Mouse (Mus musculus): ENCODE measurements around the gene Bcar3.

Bcar3 gene

GRCm38 (mm10) chr3:122481891-122482739 is 188.2 kb downstream of the Bcar3 start:
- DNase-seq (ENCODE audit: low read depth, low spot score): no peak

DNA sequence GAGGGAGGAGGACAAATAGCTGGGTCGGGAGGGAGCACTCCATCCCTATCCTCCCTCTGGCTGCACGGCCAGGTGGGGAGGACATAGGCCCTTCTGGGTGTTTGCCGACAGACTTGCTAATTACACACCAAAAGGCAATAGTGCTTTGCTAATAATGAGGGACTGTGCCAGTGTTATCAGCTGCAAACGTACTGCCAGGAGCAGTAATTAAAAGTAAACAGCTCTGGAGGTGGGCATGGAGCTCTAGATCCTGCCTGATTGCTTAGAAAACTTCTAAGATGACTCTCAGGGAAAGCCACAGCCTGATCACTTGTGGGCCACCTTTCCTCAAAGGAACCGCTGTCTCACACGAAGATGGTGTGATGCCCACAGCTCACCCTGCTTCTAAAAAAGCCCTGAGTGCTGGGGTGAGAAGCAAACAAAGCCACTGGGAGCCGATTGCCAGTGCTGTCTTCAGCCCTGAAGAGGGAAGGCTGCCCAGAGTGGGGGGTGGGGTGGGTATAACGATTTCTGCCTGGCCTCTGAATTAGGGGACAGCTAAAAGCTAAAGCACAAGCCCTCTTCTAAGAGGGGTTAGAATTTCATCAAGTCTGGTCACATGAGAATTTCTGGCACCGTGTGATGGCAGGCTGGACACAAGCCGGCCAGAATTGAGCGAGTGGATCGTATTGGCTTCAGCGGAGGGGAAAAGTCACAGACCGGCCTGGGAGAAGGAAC is 189.3 kb downstream of the Bcar3 start:
- no peak for DNase-seq (ENCODE audit: low read depth, low spot score)

DNA sequence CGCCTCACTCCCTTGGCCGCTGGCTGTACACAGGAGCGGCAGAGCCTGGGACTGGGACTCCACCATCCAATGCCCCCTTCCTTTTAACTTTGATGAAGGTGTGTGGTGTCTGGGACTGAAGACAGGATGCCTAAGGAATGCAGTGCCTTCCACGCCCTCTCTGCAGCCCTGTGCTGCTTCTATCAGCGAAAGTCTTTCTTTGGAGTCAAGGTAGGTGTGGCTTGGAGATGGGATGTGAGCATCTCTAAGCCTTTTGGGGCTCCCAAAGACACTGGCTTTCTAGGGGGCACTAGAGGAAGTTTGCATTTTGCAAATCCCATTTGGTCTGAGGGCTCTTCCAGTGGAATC is 189.8 kb downstream of the Bcar3 start:
- DNase-seq (ENCODE audit: low read depth, low spot score): peak; percentile 74

GRCm38 (mm10) chr3:122484301-122484700 is 190.4 kb downstream of the Bcar3 start:
- DNase-seq (ENCODE audit: low read depth, low spot score): no peak

DNA sequence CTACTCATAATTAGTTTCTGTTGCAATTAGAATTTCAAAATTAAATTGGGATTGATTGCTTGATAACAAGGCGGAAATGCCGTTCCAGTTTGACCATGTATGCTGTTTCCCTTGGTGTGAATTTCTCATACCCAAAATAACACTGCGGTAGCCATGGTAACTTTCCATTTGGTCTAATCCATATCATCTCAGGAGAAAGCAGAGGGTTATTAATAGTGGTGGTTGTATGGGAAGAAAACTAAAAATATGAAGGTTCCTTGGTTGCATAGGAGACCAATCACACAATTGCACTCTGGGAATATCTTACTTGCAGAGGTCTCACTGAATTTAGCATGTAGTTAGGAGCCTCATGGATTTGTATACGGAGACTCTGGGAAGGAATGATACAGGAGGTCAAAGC is 191.8 kb downstream of the Bcar3 start:
- DNase-seq (ENCODE audit: low read depth, low spot score): no peak

- DNase-seq (ENCODE audit: low read depth, low spot score): peak; percentile 78
These were observed 192.3 kb downstream of the Bcar3 start for GRCm38 (mm10) chr3:122486193-122486592.

DNA sequence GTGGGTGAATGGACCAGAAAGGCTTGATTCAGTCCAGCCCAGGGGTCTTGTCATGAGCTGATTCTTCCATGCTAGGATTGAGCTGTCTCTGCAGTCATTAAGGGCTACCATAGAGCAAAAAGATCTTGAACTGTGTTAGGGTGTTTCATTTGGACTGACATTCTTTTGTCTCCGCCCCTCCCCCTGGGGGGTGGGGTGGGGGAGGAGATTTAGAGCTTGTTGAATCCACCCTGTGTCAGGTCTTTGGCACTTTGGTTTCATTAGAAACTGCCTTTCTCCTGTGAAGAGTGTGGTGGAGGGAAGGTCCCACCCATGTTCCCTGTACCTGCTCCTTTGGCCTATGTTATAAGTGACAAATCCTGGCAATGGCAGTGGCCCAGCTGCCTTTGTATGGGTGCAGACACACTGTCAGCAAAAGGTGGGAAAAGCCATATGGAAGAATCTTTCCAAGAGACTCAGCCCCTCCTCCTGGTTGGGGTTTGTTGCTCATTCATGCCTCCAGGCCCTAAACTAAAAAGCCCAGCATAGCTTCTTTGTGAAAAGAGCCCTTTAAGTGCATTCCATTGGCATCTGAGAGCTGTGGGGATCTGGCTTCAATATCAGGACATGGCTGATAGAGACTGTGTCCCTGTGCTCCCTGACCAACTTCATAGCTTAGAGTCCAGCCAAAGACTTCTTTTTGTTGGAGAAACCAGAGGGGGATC is 194.3 kb downstream of the Bcar3 start:
- DNase-seq (ENCODE audit: low read depth, low spot score): peak; percentile 87

GRCm38 (mm10) chr3:122490574-122490973 is 196.6 kb downstream of the Bcar3 start:
- no peak for DNase-seq (ENCODE audit: low read depth, low spot score)

GRCm38 (mm10) chr3:122492006-122492405 is 198.1 kb downstream of the Bcar3 start:
- peak; percentile 63 for DNase-seq (ENCODE audit: low read depth, low spot score)

DNA sequence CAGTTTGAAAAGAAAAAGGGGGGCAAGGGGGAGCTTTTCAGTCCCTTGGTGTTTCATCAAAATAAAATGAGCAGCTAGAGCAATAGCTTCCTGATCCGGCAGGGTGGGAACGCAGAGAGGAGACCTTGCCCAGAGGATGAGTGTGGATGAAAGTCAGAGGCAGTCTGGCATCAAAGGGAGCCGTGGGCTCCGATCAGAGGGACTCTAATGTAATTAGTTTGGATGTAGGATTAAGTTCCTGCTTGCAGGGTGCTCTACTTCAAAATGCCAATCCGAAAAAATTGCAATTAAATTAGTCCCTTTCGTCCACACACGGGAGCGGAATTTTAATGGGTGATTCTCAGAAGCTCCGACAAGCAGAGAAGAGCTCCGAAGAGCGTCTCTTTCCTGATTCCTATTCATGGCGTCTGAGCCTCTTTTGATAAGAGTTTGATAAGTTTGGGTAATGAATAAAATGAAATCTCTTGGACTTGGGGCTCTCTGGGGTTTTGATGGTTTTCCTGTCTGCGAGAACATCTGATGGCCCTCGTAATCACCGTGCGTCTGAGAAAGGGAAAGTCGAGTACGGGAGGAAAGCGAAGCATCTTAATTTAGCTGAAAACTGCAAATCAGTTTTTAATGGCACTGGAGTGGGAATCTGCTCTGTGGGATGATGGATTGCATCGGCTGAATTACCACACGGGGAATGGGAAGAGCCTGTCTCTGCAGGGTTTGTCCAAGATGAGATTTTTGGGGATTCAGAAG is 199.1 kb downstream of the Bcar3 start:
- DNase-seq (ENCODE audit: low read depth, low spot score): no peak

DNA sequence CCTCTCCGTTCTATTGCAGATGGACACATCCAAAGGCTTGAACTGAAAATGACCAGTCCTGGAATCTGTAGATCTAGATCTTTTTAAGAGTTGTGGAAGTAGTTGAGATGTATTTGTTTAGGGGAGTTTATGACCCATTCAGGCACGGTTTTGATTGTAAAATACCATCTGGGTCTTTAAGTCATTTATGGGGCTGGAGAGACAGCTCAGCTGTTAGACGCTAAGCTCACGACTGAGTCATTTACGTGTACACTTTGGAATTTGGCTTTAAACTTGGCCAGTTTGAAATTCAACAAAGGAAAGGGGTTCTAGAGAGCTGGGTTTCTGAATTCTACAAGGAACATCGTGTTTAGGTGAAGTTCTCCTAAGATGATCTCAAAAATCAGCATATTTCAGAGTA is 200.8 kb downstream of the Bcar3 start:
- DNase-seq (ENCODE audit: low read depth, low spot score): no peak

- DNase-seq (ENCODE audit: low read depth, low spot score): no peak
These were observed 203.9 kb downstream of the Bcar3 start for GRCm38 (mm10) chr3:122497871-122498270.

- peak; percentile 71 for DNase-seq (ENCODE audit: low read depth, low spot score)
These were observed 204.6 kb downstream of the Bcar3 start for GRCm38 (mm10) chr3:122498528-122498927.

GRCm38 (mm10) chr3:122499647-122500046 is 205.7 kb downstream of the Bcar3 start:
- DNase-seq (ENCODE audit: low read depth, low spot score): no peak

DNA sequence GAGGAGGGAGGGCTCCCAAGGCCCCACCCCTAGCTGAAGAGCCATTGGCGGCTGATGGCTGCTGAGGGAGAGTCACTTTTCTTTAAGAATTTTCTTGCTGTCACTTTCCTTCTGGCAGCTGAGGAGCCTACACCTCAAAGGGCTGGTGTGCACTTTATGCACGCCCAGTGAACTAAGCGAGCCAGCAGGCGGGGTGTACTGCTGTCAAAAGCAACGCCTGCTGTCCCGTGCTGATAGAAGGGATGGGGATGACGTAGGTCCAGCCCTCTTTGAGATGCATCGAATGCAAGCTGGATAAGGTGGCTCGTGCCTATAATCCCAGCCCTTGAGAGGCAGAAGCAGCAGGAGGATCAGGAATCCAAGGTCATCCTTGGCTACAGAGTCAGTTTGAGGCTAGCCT is 207.0 kb downstream of the Bcar3 start:
- DNase-seq (ENCODE audit: low read depth, low spot score): peak; percentile 64

DNA sequence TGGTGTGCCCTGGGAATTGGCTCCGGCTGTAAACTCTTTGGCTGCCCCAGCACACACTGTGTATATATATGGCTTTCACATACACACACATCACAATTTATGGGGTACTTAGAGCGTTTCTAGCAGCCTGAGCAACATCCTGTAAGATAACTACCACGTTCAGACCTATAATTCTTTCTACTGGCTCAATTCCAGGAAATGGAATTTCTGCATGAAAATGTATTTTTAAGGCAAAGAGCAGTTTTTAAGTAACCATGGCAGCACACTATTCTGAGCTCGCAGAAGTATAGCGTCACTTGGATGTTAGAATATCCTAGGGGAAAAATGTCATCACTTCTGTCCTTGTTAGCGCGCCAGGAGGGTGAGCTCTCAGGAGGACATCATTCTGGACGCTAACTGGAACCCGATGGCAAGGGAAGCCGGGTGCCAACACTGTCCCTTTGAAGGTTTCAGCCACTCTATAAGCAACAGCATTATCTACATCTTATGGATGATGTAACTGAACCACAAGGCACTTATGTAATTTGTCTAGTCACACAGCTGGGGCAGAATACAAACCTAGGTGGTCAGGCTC is 212.5 kb downstream of the Bcar3 start:
- DNase-seq (ENCODE audit: low read depth, low spot score): no peak

- peak; percentile 86 for DNase-seq (ENCODE audit: low read depth, low spot score)
These were observed 213.9 kb downstream of the Bcar3 start for GRCm38 (mm10) chr3:122507826-122508225.

GRCm38 (mm10) chr3:122509084-122509483 is 215.1 kb downstream of the Bcar3 start:
- peak; percentile 66 for DNase-seq (ENCODE audit: low read depth, low spot score)

DNA sequence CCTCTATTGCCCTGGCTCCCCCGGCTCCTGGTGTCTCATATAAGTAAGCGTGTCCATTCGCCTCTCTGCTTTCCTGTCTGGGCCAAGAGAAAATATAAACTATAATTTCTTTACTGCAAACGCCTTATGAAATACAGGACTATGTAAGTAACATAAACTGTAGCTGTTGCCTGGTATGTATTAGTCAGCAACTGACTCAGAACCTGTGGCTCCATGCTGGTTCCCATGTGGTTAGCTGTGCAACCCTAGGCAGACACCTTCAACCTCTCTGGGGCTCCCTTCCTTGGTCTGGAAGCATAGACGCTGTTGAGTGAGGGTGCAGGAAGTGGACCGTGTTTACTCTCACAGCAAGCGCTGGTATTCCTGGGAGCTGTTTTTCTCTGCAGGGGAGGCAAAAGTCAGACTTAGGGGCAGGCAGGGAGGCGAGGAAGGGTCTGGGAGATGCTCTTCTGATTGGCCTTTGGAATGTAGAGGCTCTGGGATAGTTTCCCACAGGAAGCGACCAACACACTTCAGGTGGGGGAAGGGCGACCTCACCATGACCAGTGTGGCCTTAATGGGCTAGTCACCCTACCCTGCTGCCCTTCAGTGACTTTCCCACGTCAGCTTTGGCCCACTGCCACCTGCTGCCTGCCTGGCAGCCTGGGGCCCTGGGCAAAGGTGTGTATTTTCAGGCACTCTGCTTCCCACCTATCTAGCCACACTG is 215.8 kb downstream of the Bcar3 start:
- no peak for DNase-seq (ENCODE audit: low read depth, low spot score)

GRCm38 (mm10) chr3:122510240-122510750 is 216.4 kb downstream of the Bcar3 start:
- no peak for DNase-seq (ENCODE audit: low read depth, low spot score)

Measured in ZHBTc4 (cell line).